ENCODE assay signal across 8 mouse cellular contexts in the genomic region with DNA sequence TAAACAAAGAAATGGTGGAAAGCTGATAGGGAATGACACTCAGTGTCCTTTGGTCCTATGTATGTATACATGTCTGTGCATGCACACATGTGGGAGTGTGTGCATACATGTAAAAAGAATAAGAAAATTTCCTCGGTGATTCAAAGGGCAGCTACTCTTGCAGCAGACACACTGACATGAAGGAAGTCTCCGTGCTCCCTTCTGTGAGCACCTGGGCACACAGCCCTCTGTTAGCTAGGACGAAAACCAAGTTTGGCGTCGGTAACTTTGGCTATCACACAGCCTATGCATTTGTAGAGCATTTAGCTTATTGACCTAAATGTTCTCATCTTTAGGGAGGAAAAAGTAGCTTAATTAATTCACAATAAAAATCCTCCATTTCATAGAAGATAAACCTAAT.
DNase-seq lines count a peak whose midpoint lies in the region; ATAC-seq and TF ChIP-seq lines count a peak whose summit lies in the region.
"Had no signal": no experiment of that assay in that cellular context is flagged by ENCODE, and none has a peak within 500 bp of the region (broad histone marks: within the 10 kb centered on the region; RNA-seq: fewer than 3 reads in every experiment).

No protein-coding gene starts in this region.

- no peak overlapping the region for H3K4me3 ChIP-seq in kidney, postnatal 0 days (replicated peaks; ENCODE audit: low read depth, low read length)
- peak overlapping the region; percentile 43; the same call in 1 of the 2 replicates for H3K4me3 ChIP-seq in embryonic facial prominence, embryonic 15.5 days (replicated peaks)
- no peak overlapping the region for H3K4me3 ChIP-seq in forebrain, embryonic 16.5 days (replicated peaks; ENCODE audit: low read length)
- peak overlapping the region; percentile 43 for H3K4me3 ChIP-seq in midbrain, embryonic 15.5 days

- ATAC-seq in kidney, postnatal 0 days (replicated peaks; ENCODE audit: low FRiP score, low read depth), result no peak
- no peak for ATAC-seq in embryonic facial prominence, embryonic 15.5 days (ENCODE audit: insufficient number of reproducible peaks, low FRiP score, low TSS enrichment, low read depth)
- ATAC-seq in forebrain, embryonic 16.5 days, result no peak
- peak; percentile 48 for ATAC-seq in midbrain, embryonic 15.5 days (replicated peaks)

- no peak overlapping the region for H3K9ac ChIP-seq in kidney, postnatal 0 days (ENCODE audit: low read depth, low read length)
- H3K9ac ChIP-seq in embryonic facial prominence, embryonic 15.5 days, result no peak overlapping the region
- H3K9ac ChIP-seq in forebrain, embryonic 16.5 days (replicated peaks; ENCODE audit: low read depth, low read length), result no peak overlapping the region; the same call in 1 of the 2 replicates
- peak overlapping the region; percentile 46 for H3K9ac ChIP-seq in midbrain, embryonic 15.5 days
- H3K9ac ChIP-seq: liver, embryonic 14.5 days had no signal

- no peaks in the 10 kb centered on the region for H3K36me3 ChIP-seq in kidney, postnatal 0 days (ENCODE audit: insufficient read depth, low read length)
- H3K36me3 ChIP-seq in embryonic facial prominence, embryonic 15.5 days, result no peaks in the 10 kb centered on the region
- no peaks in the 10 kb centered on the region for H3K36me3 ChIP-seq in forebrain, embryonic 16.5 days (ENCODE audit: control insufficient read depth, insufficient read depth)
- no peaks in the 10 kb centered on the region for H3K36me3 ChIP-seq in midbrain, embryonic 15.5 days (replicated peaks)

- no peak for DNase-seq in kidney, postnatal 0 days (ENCODE audit: low spot score)
- no peak for DNase-seq in kidney, postnatal 4 days
- DNase-seq in testis, postnatal 14 days (ENCODE audit: low spot score), result no peak
- no peak for DNase-seq in testis, postnatal 10 days (ENCODE audit: low spot score)

- 78% methylated on average over 5 of the region's 5 CpGs for WGBS in kidney, postnatal 0 days
- WGBS in embryonic facial prominence, embryonic 15.5 days, result 87% methylated on average over 5 of the region's 5 CpGs
- WGBS in forebrain, embryonic 16.5 days, result 68% methylated on average over 5 of the region's 5 CpGs
- WGBS in midbrain, embryonic 15.5 days, result 62% methylated on average over 5 of the region's 5 CpGs

- peak overlapping the region; percentile 78 for H3K4me2 ChIP-seq in kidney, postnatal 0 days (ENCODE audit: low read length)
- peak overlapping the region; percentile 64 for H3K4me2 ChIP-seq in embryonic facial prominence, embryonic 15.5 days (replicated peaks)
- H3K4me2 ChIP-seq in forebrain, embryonic 16.5 days (ENCODE audit: low read length), result peak overlapping the region; percentile 22
- H3K4me2 ChIP-seq in midbrain, embryonic 15.5 days, result peak overlapping the region; percentile 90

- no peaks in the 10 kb centered on the region for H3K4me1 ChIP-seq in kidney, postnatal 0 days (replicated peaks; ENCODE audit: insufficient read depth, low read length)
- 0 out of 2 replicates have a peak, but pooled peaks cover 5% of the 10 kb centered on the region for H3K4me1 ChIP-seq in embryonic facial prominence, embryonic 15.5 days
- peaks cover 12% of the 10 kb centered on the region for H3K4me1 ChIP-seq in forebrain, embryonic 16.5 days (replicated peaks; ENCODE audit: control insufficient read depth, insufficient read depth, low read length)
- peaks cover 13% of the 10 kb centered on the region for H3K4me1 ChIP-seq in midbrain, embryonic 15.5 days

- no peak overlapping the region for H3K27ac ChIP-seq in kidney, postnatal 0 days
- H3K27ac ChIP-seq in embryonic facial prominence, embryonic 15.5 days (replicated peaks), result no peak overlapping the region
- no peak overlapping the region for H3K27ac ChIP-seq in forebrain, embryonic 16.5 days (ENCODE audit: low read length)
- H3K27ac ChIP-seq in midbrain, embryonic 15.5 days, result peak overlapping the region; percentile 77
- H3K27ac ChIP-seq: liver, embryonic 14.5 days had no signal

- H3K9me3 ChIP-seq in kidney, postnatal 0 days (replicated peaks; ENCODE audit: low read length), result no peaks in the 10 kb centered on the region
- no peaks in the 10 kb centered on the region for H3K9me3 ChIP-seq in embryonic facial prominence, embryonic 15.5 days (replicated peaks)
- H3K9me3 ChIP-seq in forebrain, embryonic 16.5 days (ENCODE audit: control insufficient read depth, low read length), result no peaks in the 10 kb centered on the region
- no peaks in the 10 kb centered on the region for H3K9me3 ChIP-seq in midbrain, embryonic 15.5 days

- no peaks in the 10 kb centered on the region for H3K27me3 ChIP-seq in kidney, postnatal 0 days (ENCODE audit: insufficient read depth, low read length)
- H3K27me3 ChIP-seq in embryonic facial prominence, embryonic 15.5 days, result no peaks in the 10 kb centered on the region
- no peaks in the 10 kb centered on the region for H3K27me3 ChIP-seq in forebrain, embryonic 16.5 days (replicated peaks; ENCODE audit: control insufficient read depth, insufficient read depth, low read length)
- no peaks in the 10 kb centered on the region for H3K27me3 ChIP-seq in midbrain, embryonic 15.5 days (replicated peaks)

- TF ChIP-seq CTCF in kidney, postnatal 0 days (IDR thresholded peaks at IDR 0.05; ENCODE audit: low read depth), result no peak

Comparison
In these comparisons a context has a peak if more than half of its experiments do, and no peak if none do; other contexts are left out.
1. H3K4me2 ChIP-seq: peak in every context shown above with its lines; median percentile 90 in midbrain, embryonic 15.5 days; 78 in kidney, postnatal 0 days; 64 in embryonic facial prominence, embryonic 15.5 days; 22 in forebrain, embryonic 16.5 days.
2. H3K4me3 ChIP-seq: peak in embryonic facial prominence, embryonic 15.5 days (single experiment) and midbrain, embryonic 15.5 days (single experiment); none in kidney, postnatal 0 days (single experiment) and forebrain, embryonic 16.5 days (single experiment).